Mouse (Mus musculus) E14TG2a.4 (cell line): ENCODE measurements around the gene Gstt1.
"Not testable (repeated sequence)": the region's sequence is repeated elsewhere in the genome, so short reads cannot be mapped to it uniquely, and the experiment has no call there.

Experiments used
- H3K27me3 ChIP-seq: 2 replicates; pipeline ENCODE4 v1.6.1; 2014; ENCODE audit warnings: low read length, control low read depth; ENCODE audit not compliant: insufficient read depth
- H3K36me3 ChIP-seq: 2 replicates; pipeline ENCODE4 v1.6.1; 2014; ENCODE audit warnings: low read length, control low read depth; ENCODE audit not compliant: insufficient read depth
- H3K4me1 ChIP-seq: replicated peaks from 2 replicates; pipeline ENCODE4 v1.6.1; 2014; ENCODE audit warnings: low read depth, low read length, control low read depth
- H3K4me3 ChIP-seq: replicated peaks from 2 replicates; pipeline ENCODE4 v1.5.1; 2014; ENCODE audit warnings: mild to moderate bottlenecking, low read length
- H3K9me3 ChIP-seq: 2 replicates; pipeline ENCODE4 v1.6.1; 2014; ENCODE audit warnings: low read length, control low read depth
- CTCF ChIP-seq: conservative IDR thresholded peaks from 2 replicates; pipeline ENCODE4 v1.5.1; 2014; ENCODE audit warnings: low read length
- NANOG ChIP-seq: IDR thresholded peaks from 2 replicates; pipeline ENCODE4 v1.6.1; 2014; ENCODE audit warnings: borderline replicate concordance, low read length, mixed read lengths
- POU5F1 ChIP-seq: IDR thresholded peaks from 2 replicates; pipeline ENCODE4 v1.6.1; 2014; ENCODE audit warnings: low read length, borderline replicate concordance

Gene Gstt1

DNA sequence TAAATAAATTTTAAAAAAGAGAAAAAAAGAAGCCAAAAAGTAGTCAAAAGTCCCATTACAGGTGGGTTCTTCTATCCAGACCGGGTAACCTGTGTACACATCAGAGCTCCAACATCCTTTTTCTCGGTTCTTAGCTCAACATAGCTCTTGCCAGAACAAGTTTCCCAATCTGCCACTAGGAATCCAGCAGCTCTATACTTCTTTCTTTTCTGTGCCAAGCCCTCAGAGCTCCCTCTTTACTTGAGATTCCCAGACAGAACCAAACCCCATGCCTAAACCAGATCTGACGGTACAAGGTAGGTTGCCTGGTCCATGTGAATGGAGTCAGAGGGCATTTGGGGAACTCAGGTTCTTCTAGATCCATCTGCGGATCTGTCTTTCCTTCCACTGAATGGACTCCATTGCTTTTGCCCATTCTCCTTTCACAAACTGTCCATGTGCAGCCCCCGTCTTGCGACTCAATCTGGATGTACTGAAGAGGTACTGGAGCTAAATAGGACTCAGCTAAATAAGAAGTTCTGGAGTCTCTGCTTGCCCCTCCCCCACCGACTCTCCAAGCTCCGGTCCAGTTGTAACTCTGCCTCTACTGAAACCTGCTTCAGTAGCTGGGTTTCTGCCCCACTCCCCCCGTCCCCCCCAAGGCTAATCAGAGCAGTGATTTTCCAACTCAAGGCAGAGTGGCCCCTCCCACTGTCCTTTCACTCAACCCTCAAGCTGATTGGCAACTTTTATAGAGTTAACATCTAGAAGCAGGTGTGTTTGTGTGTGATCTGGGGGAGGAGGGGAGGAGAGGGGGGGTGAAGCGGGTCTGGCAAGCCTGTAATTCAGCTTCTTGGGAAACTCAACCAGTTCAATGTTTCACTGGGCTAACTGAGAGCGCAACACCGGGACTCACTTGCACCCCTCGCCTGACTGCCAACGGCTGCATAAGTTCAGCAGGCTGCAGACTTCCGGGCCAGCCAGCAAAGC lies 18.9 kb downstream of the Gstt1 start:
- Histone ChIP-seq H3K27me3 (peaks cover 50% of the 10 kb centered on the region), H3K4me1 (peaks cover 26% of the 10 kb centered on the region), H3K36me3 (no peaks in the 10 kb centered on the region), H3K9me3 (no peaks in the 10 kb centered on the region), H3K4me3 (peak overlapping the region; percentile 85; the same call in 1 of the 2 replicates)
- TF ChIP-seq NANOG (no peak), CTCF (no peak), POU5F1 (no peak)

DNA sequence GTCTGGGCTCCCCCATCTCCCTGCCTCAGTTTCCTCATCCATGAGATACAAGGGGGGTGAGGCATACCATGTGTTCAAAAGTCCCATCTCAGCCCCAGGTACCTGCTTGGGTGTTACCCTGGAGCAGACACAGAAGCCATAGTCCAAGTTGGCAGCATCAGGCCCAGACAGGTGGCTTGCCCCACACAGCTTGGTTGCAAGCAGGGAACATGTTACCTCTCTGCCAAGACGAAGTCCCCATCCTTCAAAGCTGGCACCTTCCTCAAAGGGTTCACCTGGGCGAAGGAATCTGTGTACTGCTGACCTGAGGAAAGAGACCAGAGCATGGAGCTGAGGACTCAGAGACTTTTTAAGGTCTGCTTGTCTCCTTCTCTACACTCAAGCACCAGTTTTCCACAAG lies 20.5 kb downstream of the Gstt1 start:
- TF ChIP-seq POU5F1: no peak
- peaks cover 34% of the 10 kb centered on the region for H3K4me1 ChIP-seq
- H3K36me3 ChIP-seq: no peaks in the 10 kb centered on the region
- H3K9me3 ChIP-seq: no peaks in the 10 kb centered on the region
- no peak overlapping the region for H3K4me3 ChIP-seq
- peaks cover 37% of the 10 kb centered on the region for H3K27me3 ChIP-seq

DNA sequence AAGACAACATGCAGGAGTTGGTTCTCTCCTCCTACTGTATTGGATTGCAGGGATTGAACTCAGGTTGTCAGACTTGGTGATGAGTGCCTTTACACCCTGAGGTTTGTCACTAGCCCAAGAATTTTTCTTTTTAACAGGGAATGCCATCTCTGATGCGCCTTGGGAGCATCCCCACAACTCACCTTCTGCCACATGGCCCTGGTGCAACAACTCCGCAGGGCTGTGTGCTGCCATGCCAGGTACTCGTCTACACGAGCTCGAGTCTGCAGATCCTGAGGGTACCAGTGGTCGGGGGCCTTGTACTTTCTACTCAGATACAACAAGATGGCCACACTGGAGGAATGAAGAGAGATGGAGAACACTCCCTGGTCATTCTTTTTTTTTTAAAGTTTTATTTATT lies 21.8 kb downstream of the Gstt1 start:
- H3K4me3 ChIP-seq: no peak overlapping the region
- peaks cover 5% of the 10 kb centered on the region for H3K36me3 ChIP-seq
- no peak for TF ChIP-seq POU5F1
- no peak for TF ChIP-seq CTCF
- TF ChIP-seq NANOG: no peak
- H3K4me1 ChIP-seq: peaks cover 45% of the 10 kb centered on the region
- no peaks in the 10 kb centered on the region for H3K9me3 ChIP-seq
- H3K27me3 ChIP-seq: peaks cover 27% of the 10 kb centered on the region

DNA sequence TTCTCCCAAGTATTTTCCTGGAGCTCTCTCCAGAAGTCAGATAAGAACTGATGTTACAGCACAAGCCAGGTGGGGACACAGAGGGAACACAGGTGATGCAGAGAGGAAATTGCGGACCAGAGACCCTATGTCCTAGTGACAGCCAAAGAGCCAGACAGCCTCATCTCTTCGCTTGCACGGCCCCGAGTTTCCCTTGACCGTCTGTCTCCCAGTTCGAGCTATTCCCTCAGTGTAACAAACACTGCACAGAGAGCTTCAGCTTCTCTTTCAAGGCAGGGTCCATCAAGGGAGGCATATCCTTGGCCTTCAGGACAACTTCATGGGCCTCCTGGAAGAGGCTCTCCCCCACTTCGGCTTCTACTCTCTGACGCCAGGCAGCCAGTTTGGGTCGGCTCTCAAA lies 23.8 kb downstream of the Gstt1 start:
- no peak for TF ChIP-seq POU5F1
- TF ChIP-seq NANOG: no peak
- TF ChIP-seq CTCF: no peak
- H3K27me3 ChIP-seq: peaks cover 14% of the 10 kb centered on the region
- H3K4me1 ChIP-seq: peaks cover 30% of the 10 kb centered on the region
- no peak overlapping the region for H3K4me3 ChIP-seq
- H3K9me3 ChIP-seq: no peaks in the 10 kb centered on the region
- H3K36me3 ChIP-seq: peaks cover 22% of the 10 kb centered on the region

DNA sequence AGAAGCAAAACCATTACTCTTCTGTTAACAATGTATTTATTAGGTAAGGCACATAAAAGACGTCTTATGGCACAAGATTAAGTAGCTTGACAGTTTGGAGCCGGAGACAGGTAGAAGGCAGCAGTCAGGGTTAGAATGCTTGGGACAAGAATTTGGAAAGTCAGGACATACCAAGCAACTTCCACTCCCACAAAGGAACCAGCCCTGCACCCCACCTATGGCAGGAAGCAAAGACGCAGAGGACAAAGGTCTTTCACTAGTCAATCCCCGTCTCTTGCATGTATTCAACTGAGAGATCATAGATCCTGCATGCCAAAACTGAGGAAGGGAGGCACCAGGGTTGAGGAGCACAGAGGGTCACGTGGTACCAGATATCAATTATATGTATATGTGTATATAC lies 24.3 kb downstream of the Gstt1 start:
- H3K9me3 ChIP-seq: no peaks in the 10 kb centered on the region
- H3K4me1 ChIP-seq: peaks cover 27% of the 10 kb centered on the region
- H3K4me3 ChIP-seq: no peak overlapping the region
- TF ChIP-seq CTCF (no peak), NANOG (no peak), POU5F1 (no peak)
- peaks cover 23% of the 10 kb centered on the region for H3K36me3 ChIP-seq
- peaks cover 9% of the 10 kb centered on the region for H3K27me3 ChIP-seq

DNA sequence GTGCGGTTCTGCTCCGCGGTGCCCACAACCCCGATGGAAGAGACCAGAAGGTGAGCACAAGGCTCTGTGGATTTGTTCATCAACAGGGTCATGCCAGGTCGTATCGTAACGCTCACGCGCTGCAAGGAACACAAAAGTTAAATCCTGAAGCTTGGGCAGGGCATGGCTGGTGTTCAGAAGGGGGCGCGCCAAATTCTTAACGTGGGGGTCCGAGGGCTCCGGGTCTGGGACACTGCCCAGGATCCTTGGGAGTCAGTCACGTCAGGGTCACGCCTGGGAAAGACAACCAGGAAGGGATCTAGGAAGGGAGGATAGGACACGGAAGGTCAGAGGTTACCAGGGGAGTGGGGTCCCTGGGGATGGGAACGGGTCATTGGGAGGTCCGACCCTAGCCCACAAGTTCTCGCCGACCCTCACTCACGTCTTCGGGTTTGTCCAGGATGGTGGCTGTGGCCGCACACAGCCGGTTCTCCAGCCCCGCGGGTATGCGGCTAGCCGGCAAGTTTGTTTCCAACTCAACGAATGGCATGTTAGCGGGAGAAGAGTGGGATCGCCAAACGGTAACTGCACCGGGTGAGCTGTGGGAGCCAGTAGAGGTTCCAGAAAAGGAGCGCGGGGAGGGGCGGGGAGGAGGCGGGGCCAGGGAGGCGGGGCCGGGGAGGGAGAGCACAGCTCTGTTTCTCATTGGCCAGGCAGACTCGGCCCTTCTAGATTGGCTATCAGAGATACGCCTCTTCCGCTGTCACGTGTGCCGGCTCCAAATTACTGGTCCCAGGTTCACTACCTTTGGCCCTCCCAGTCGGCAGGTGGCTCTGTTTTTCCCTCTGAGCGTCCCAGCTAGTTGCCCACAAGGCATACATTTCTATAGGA lies 25.4 kb downstream of the Gstt1 start, which contains the start of gene Ddt:
Ddt (minus strand) TSS at position 620 of the 870 bp plus-strand sequence.
- Histone ChIP-seq H3K4me1 (peaks cover 31% of the 10 kb centered on the region), H3K36me3 (peaks cover 23% of the 10 kb centered on the region), H3K27me3 (no peaks in the 10 kb centered on the region), H3K4me3 (peak within 1 kb of the TSS; percentile 98), H3K9me3 (no peaks in the 10 kb centered on the region)
- TF ChIP-seq POU5F1 (no peak), NANOG (no peak), CTCF (no peak)

DNA sequence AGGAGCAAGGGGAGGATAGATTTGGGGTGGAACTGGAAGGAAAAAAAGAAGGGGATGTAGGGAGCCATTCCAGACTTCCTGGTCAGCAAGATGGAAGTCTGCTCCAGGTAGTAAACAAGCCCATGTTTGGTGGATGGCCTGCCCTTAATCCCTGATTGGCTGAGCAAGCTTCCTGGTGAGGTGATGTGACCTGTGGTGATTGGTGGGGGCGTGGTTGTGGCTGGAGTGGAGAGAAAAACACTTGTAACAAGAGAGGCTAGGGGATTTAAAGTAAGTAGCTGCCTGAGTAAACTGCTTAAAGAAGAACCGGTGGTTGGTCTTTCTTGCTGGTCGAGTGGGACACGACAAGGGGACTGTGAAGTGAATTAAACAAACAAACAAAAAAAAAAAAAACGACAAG lies 30.6 kb downstream of the Gstt1 start:
- Histone ChIP-seq H3K4me1 (peaks cover 50% of the 10 kb centered on the region), H3K36me3 (peaks cover 24% of the 10 kb centered on the region)
- not testable (repeated sequence) for H3K27me3 ChIP-seq, H3K4me3 ChIP-seq, H3K9me3 ChIP-seq

DNA sequence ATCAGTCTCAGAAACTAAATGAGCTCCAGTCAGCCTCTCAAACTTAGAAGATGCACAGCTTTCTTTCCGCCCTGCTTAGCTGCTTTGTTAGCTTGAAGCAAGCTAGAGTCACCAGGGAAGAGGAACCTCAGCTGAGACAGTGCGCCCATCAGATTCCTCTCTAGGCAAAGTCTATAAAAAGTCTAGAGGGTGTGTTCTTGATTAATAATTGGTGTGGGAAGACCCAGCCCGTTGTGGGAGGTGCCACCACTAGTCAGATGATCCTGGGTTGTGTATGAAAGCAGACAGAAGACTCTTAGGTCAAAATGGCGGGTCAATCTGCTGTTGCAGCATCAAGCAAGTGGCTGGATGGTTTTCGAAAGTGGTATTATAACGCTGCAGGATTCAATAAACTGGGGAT lies 31.5 kb downstream of the Gstt1 start:
- Histone ChIP-seq H3K27me3 (no peaks in the 10 kb centered on the region), H3K9me3 (no peaks in the 10 kb centered on the region), H3K4me1 (peaks cover 46% of the 10 kb centered on the region), H3K36me3 (peaks cover 29% of the 10 kb centered on the region), H3K4me3 (no peak overlapping the region)
- no peak for TF ChIP-seq CTCF
- no peak for TF ChIP-seq POU5F1
- no peak for TF ChIP-seq NANOG
